Mouse (Mus musculus): ENCODE data around the gene Gm42688.

The Gm42688 gene

DNA sequence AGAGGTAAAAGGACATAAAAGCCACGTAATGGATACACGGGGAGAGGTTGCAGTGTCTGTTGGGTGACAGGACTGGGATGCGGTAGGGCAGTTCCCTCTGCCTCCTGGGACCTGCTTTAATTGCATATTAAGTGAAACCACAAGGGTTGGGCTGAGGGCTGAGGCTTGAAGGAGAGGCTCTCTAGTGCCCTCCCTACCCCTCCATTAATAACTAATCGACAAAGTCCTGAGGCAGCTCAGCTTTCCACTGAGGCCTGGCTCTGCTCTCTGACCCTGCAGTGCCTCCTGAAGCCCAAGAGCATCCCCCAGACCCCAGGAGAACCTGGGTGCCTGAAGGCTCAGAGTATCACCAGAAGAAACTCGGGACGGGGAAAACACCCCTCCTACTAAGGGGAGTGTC, 16.9 kb upstream of the Gm42688 start:
- DNase-seq (ENCODE audit: extremely low read depth, low read depth), result no peak

DNA sequence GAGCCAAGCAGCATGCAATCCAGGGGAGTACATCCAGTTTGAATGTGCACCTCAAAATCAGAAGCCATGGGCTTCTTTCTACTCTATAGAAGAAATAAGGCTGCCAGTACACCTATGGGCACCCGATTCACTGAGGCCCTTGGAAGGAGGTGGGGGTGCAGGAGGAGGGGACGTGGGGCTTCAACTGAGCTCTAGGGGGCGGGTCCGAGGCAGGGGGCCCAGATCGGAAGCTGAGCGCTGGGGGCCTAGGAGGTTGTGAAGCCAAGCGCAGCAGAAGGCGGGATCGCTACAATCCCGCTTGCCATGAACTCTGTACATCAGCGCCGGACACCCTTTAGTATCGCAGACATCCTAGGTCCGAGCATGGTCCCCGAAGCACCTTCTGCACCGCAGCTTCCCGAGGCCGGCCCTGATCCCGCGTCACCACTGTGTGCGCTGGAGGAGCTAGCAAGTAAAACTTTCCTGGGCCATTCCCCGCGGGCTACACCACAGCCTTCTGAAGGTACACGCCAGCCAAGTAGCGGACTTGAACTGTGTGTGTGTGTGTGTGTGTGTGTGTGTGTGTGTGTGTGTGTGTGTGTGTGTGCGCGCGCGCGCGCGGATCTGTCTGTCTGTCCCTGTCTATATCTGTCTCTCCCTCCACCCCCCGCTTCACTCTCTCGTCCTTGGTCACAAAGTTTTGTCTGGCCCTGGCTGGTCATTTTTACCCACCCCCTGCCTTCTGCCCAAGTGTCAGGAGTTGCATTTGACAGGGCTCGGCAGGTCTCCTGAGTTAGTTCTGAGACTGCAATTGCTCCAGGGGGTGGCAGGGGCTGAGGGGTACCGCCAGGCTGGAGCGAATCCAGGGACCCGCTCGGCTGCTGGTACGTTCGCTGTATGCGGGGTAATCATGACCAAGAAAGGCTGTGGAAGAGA, 15.0 kb upstream of the Gm42688 start, which contains the start of gene Lbx2:
Gene Lbx2, plus strand, starts transcription at position 247 of the 915 bp plus-strand sequence.
- no peak for DNase-seq (ENCODE audit: extremely low read depth, low read depth)

DNA sequence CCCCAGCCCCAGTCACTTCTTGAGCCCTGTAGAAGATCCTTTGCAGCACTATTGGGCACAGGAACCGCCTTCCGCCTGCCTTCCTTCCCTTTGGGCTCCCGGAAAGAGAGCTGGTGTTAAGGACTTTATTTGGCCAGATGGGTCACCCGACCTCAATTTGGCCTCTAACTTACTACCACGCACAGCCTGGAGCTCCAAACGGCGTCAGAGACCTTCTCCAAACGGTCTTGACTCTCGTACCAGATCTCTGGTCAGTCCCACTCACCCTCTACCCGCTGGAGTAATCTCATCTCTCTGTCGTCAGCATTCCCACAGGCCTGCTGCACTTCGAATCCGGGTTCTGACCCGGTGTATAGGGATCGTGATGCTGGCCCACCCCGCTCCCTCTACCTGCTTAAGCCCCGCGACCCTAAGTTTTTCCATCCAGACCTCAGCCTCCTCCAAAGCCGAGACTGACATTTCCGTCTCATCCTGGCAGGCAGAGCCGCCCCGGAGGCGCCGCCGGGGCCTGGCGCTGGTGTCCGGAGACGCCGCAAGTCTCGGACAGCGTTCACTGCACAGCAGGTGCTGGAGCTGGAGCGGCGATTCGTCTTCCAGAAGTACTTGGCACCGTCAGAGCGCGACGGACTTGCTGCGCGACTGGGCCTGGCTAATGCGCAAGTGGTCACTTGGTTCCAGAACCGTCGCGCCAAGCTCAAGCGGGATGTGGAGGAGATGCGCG, 14.1 kb upstream of the Gm42688 start:
- DNase-seq (ENCODE audit: extremely low read depth, low read depth), result no peak

DNA sequence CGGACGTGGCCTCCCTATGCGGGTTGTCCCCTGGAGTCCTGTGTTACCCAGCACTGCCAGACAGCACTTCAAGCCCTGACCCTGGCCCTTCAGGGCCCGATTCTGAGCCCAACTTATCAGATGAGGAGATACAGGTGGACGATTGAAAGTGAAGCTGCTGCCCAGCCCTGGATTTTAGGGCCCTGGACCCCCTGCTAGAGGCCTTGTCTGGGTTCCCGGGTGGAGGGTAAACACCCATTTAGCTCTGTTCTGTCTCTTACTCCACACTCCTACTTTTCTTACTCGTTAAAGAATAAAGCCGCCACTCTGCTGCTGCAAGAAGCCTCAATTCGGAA, 13.5 kb upstream of the Gm42688 start:
- no peak for DNase-seq (ENCODE audit: extremely low read depth, low read depth)

GRCm38 (mm10) chr6:83092416-83093127, 8.8 kb upstream of the Gm42688 start:
- DNase-seq (ENCODE audit: extremely low read depth, low read depth), result no peak

DNA sequence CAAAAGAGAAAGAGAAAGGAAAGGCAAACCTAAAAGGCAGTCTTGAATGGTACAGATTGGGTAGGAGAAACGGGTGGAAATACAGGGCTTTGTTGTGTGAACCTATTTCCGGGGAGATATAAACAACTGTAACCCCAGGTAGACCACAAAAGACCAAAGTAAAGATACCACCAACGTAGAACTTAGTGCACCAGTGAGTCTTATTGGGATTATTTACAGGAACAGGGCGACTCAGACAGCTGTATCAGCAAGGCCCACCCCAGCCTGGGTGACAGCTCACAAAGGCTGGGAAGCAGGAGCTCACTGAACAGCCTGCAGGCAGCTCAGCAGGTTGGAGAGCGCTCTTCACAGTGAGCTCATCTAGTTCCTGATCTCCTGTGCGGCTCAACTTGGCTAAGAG, 5.4 kb upstream of the Gm42688 start:
- DNase-seq (ENCODE audit: extremely low read depth, low read depth), result no peak

DNA sequence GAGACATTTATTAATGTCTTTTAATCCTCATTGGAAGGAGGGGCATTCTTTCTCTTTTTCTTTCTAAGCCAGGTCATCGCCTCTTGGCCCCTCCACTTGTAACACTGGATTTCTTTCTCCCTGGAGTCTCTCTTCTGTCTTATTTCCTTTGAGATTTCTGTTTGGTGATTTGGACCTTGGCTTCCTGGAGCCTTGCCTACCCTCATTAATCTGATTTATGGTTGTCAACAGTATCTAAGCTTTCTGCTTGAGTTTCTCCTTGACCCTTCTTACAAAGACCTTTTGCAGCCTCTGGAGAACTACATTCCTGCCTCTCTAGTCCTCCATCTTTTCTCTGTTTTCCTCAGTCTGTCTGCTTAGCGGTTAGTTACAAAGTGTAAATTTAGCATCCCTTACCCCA, 3.0 kb upstream of the Gm42688 start:
- no peak for DNase-seq (ENCODE audit: extremely low read depth, low read depth)

- no peak for DNase-seq (ENCODE audit: extremely low read depth, low read depth)
Observed at GRCm38 (mm10) chr6:83101688-83102556, 505 bp downstream of the Gm42688 start.

DNA sequence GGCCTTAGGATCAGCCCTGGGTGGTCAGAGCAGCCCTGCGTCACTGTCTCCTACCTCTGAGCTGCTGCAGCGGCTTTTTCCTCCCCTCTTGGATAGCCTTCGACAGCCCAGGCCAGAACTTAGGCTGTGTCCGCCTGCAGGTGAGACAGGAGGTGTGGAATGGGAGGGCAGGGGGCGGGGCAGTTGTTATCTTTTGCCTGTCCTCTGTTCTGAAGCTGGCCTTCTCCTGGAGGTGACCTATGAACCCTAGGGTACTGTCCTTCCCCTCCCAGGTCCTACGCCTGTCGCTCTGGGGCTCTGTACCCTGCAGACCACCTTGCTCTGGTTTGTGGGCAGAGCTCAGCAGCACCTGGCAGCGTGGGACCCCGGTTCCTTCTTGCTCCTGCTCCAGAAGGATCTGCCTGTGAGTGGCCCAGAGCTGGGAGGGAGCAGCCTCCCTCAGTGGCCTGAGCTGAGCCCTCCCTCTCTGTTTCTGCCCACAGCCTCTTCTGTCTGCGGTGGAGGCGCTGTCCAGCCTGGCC, 1.8 kb downstream of the Gm42688 start:
- DNase-seq (ENCODE audit: extremely low read depth, low read depth), result no peak

DNA sequence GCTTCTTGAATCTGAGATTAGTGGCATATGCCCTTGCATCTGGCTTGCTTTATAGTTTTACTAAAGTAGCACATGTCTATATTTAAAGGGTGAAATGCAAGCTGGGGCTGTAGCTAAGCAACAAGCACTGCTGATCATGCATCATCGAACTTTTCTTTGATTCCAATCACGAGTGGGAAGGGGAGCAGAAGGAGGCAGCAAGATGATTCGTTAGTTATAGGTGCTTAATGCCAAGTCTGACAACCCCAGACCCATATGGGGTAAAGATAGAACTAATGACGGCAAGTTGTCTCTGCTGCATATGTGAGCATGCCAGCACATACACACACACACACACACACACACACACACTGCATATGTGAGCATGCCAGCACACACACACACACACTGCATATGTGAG, 2.7 kb downstream of the Gm42688 start:
- DNase-seq (ENCODE audit: extremely low read depth, low read depth), result no peak

DNA sequence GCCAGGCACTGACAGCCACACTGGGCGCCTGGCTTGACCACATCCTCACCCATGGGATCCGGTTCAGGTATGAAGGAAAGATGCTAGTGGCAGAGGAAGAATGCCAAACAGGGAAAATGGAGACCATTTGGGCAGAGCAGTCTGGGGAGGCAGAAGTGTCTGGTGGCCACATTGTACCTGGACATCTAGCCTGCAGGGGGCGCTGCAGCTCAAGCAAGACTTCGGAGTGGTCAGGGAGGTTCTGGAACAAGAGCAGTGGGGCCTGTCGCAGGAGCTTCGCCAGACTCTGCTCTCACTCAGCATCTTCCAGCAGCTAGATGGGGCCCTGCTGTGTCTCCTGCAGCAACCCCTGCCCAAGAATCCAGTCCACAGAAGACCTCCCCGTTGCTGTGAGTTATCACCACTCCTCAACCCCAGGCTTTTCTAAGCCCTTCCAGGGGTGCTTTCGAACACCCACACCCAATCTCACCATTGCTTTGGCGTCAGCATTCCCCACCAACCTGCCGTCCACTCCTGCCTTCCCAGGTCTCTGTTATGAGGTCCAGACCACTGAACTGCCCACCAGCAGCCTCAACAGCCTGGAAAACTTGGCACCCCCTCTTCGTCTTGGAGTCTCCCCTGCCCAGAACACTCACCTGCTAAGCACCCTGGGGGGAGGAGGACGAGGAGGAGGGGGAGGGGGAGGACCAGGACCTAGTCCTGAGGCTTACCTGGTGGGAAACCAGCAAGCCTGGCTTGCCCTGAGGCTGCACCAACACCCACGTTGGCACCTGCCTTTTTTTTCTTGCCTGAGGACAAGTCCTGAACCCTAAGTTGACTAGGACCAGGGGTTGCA, 6.4 kb downstream of the Gm42688 start:
- peak; percentile 59 for DNase-seq (ENCODE audit: extremely low read depth, low read depth)

GRCm38 (mm10) chr6:83108762-83109668, 7.6 kb downstream of the Gm42688 start, which contains the start of gene Mrpl53:
Mrpl53 (plus strand) TSS chr6:83109040.
- DNase-seq (ENCODE audit: extremely low read depth, low read depth), result no peak

GRCm38 (mm10) chr6:83111510-83112136, 10.2 kb downstream of the Gm42688 start:
- DNase-seq (ENCODE audit: extremely low read depth, low read depth), result no peak

DNA sequence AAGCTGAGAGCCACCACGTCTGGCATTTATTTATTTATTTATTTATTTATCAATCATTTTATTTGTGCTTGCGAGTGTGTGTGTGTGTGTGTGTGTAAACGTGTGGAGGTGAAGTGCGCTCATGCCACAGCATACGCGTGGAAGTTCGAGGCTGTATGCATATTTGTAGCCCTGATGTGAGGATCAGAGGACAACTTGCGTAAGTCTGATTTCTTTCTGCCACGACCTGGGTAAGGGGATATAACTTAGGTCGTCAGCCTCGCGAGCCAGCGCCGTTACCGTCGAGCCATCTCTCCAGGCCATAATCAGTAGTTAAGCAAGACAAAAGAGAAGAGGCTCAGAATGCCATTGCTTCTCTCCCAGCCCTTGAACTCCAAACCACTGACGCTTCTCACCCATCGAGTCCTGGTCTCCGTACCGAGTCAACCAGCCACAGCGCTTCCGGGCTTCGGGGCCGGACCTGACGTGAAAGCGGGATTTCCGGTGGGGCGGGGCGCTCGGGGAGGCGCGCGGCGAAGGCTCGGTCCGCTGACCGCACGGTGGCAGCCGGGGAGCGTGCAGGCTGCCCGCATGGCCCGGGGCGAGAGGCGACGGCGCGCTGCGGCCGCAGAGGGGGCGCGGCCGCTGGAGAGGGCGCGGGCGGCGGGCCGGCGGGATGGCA, 13.7 kb downstream of the Gm42688 start, which contains the start of gene Mogs:
Gene Mogs, plus strand, starts transcription at position 486 of the 661 bp plus-strand sequence.
- DNase-seq (ENCODE audit: extremely low read depth, low read depth), result peak; percentile 75

GRCm38 (mm10) chr6:83115682-83116372, 14.4 kb downstream of the Gm42688 start:
- DNase-seq (ENCODE audit: extremely low read depth, low read depth), result no peak

DNA sequence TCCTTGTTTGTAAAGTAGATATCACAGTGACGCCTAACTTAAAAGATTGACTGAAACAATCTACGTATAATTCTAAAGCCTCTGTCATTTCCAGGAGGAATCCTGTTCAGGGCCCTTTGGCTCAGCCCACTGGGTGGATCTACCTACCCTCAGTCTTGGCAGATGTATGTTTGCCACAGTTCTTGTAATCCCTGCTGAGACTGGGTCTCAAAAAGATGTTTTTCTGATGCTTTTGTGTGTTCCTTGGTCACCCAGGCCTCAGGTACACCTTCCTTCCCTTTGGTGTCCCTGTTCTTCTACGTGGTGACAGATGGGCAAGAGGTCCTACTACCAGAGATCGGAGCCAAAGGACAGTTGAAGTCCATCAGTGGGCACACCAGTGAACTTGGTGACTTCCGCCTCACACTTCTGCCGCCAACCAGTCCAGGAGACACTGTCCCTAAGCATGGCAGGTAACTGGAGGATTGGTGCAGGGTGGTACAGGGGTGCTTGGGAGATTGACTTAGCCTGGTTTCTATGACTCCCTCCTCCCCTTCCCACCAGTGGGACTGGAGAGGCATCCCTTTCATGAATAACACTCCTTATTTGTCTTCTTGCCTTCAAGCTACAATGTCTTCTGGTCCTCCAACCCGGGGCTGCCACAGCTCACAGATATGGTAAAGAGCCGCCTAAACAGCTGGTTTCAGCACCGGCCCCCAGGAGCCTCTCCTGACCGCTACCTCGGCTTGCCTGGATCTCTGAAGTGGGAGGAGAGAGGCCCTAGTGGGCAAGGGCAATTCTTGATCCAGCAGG, 15.2 kb downstream of the Gm42688 start:
- no peak for DNase-seq (ENCODE audit: extremely low read depth, low read depth)

DNA sequence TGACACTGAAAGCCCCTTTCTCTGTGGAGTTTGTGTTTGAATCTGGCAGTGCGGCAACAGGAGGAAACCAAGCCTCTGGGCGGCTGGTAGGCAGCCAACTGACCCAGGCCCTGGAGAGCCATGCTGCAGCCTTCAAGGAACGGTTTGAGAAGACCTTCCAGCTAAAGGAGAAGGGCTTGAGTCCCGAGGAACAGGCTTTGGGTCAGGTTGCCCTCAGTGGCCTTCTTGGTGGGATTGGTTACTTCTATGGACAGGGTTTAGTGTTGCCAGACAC, 15.7 kb downstream of the Gm42688 start:
- DNase-seq (ENCODE audit: extremely low read depth, low read depth), result no peak

Measured in MEL-GATA-1-ER (cell line).